ENCODE assay signal across 8 mouse cellular contexts in genomic region chr16:87393813-87394548, GRCm38 (mm10). TPM values are rescaled to one million over a fixed set of nuclear protein-coding genes. Genes with fewer than 3 reads are reported as not detected.
A peak's percentile ranks its signal among the peaks of the same experiment; 100 is the strongest.
DNase-seq lines count a peak whose midpoint lies in the region; ATAC-seq and TF ChIP-seq lines count a peak whose summit lies in the region.

No protein-coding gene starts in this region.

- in situ Hi-C loops in Patski (cut with MboI; ENCODE audit: low pct_unique_long_range_greater_than_20kb), result loop anchor here (10.0 kb wide), 1 partner anchor 509 kb away; no protein-coding TSS in a partner anchor

- TF ChIP-seq CTCF in Patski (IDR thresholded peaks at IDR 0.05), result peak; percentile 90
- TF ChIP-seq CTCF in lung, adult 2 months (IDR thresholded peaks at IDR 0.05; ENCODE audit: insufficient read depth, low read length), result peak; percentile 70

- H3K27me3 ChIP-seq in Patski, result no peaks in the 10 kb centered on the region

- H3K4me1 ChIP-seq in lung, adult 2 months (ENCODE audit: control insufficient read depth, insufficient read depth, low read length), result no peaks in the 10 kb centered on the region

- POLR2A ChIA-PET in Patski (lab: Charles Lee), result no interaction called here

- CTCF ChIA-PET in Patski (lab: Charles Lee), result interaction anchor here (0.7 to 1.9 kb wide), 13 partner anchors 9 to 1590 kb away, joined by 3 to 22 read pairs (median 4); partner anchors contain the start of genes Adamts1 and N6amt1

- H3K4me3 ChIP-seq in lung, adult 2 months (replicated peaks; ENCODE audit: extremely low read depth, low read depth, low read length), result no peak overlapping the region

- 40% methylated on average over 16 of the region's 16 CpGs for WGBS in lung, adult 2 months

- ATAC-seq in Patski, result peak; percentile 86
- ATAC-seq in frontal cortex, adult (ENCODE audit: low TSS enrichment), result peak; percentile 97
- ATAC-seq in hematopoietic stem cell, adult 5-6 weeks (replicated peaks in 1 of 2; ENCODE audit: insufficient read depth in 1 of 2, low FRiP score in 2 of 2, low TSS enrichment in 1 of 2, low read depth in 1 of 2, poor library complexity in 2 of 2, severe bottlenecking in 2 of 2), result peak; percentile 91 to 93

- peak; percentile 24 for DNase-seq in Patski (ENCODE audit: low read depth, low spot score)
- DNase-seq in cerebellum, adult 9-11 months, result peak; percentile 58
- peak; percentile 51 to 88 for DNase-seq in layer of hippocampus, adult 18-20 months (ENCODE audit: low spot score in 2 of 2)
- peak; percentile 33 for DNase-seq in lung, adult 2 months
- DNase-seq in ovary, postnatal 36 days (ENCODE audit: low spot score), result peak; percentile 28
- DNase-seq in thymus, postnatal 4 days, result peak; percentile 60

- TF ChIP-seq POLR2A in lung, adult 2 months (IDR thresholded peaks at IDR 0.05; ENCODE audit: borderline replicate concordance, extremely low read depth, low read depth, low read length), result no peak

RNA-seq across cellular contexts. Expression of gene Ltn1, which starts 38.4 kb away (rescaled TPM):
- 19.6 TPM for polyA plus RNA-seq in Patski (2021)
- 23.9 and 28.1 TPM in 2 replicates for total RNA-seq in hematopoietic stem cell, adult 5-6 weeks (2017)
- total RNA-seq in layer of hippocampus, adult 18-20 months (2021), result 10 to 100 TPM; 43.5 to 44.2 TPM
- 3.8 and 6.3 TPM in 2 replicates for polyA plus RNA-seq in lung, adult 2 months (2012; rRNA removed)

RNA-seq across cellular contexts. Expression of gene N6amt1, which starts 40.0 kb away (rescaled TPM):
- 19.9 TPM for polyA plus RNA-seq in Patski (2021)
- 13.8 and 15.1 TPM in 2 replicates for total RNA-seq in hematopoietic stem cell, adult 5-6 weeks (2017)
- total RNA-seq in layer of hippocampus, adult 18-20 months (2021), result 10 to 100 TPM; 17.2 to 20.3 TPM
- 6.2 and 6.7 TPM in 2 replicates for polyA plus RNA-seq in lung, adult 2 months (2012; rRNA removed)

RNA-seq across cellular contexts. Expression of gene Rwdd2b, which starts 46.4 kb away (rescaled TPM):
- 8.0 TPM for polyA plus RNA-seq in Patski (2021)
- total RNA-seq in hematopoietic stem cell, adult 5-6 weeks (2017), result 18.3 and 18.8 TPM in 2 replicates
- 10 to 100 TPM in 1 of 2 experiments, 1 to 10 TPM in 1; 9.6 to 10.6 TPM for total RNA-seq in layer of hippocampus, adult 18-20 months (2021)
- 1.9 and 3.4 TPM in 2 replicates for polyA plus RNA-seq in lung, adult 2 months (2012; rRNA removed)
